17 mouse cellular contexts compared by ENCODE assay signal in the genomic region with DNA sequence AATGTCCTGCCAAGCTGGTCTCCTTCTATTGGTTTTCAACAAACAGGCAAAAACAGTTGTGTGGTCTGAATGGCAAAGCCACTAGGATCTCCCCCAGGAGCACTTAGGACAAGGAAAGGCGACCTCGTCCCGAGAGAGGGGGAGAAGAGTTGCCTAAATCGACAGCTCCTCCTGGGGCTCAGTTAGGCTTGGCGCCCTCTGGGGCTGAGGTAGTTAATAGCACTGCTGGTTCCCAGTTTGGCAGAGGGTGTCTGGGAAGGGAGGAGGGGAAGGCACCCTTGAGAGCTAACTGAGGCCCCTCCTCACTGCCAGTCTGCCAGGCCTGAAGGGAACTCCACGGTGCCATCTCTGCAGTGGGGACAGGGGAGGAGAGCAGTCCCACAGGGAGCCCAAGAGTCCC. TPM values are rescaled to one million over a fixed set of nuclear protein-coding genes. Genes with fewer than 3 reads are reported as not detected.
DNase-seq lines count a peak whose midpoint lies in the region; ATAC-seq and TF ChIP-seq lines count a peak whose summit lies in the region.
"Had no signal": no experiment of that assay in that cellular context is flagged by ENCODE, and none has a peak within 500 bp of the region (broad histone marks: within the 10 kb centered on the region; RNA-seq: fewer than 3 reads in every experiment).

No protein-coding gene starts in this region.

- TF ChIP-seq CTCF in heart, adult 2 months (IDR thresholded peaks at IDR 0.05), result peak; percentile 23
- TF ChIP-seq CTCF in MEL (IDR thresholded peaks at IDR 0.05 in 2 of 3, conservative IDR thresholded peaks at IDR 0.05 in 1 of 3; ENCODE audit: control insufficient read depth in 1 of 3, insufficient read depth in 1 of 3, low read depth in 2 of 3, low read length in 3 of 3, poor library complexity in 1 of 3, severe bottlenecking in 1 of 3), result peak; percentile 24 to 58 (median 53); a peak in 5 of 6 replicates
- TF ChIP-seq CTCF in stomach, postnatal 0 days (IDR thresholded peaks at IDR 0.05; ENCODE audit: low read depth), result peak; percentile 53

- H3K27ac ChIP-seq in heart, adult 2 months, result no peak overlapping the region
- no peak overlapping the region for H3K27ac ChIP-seq in MEL (ENCODE audit: control insufficient read depth, low read depth, low read length)
- H3K27ac ChIP-seq in stomach, postnatal 0 days (replicated peaks), result no peak overlapping the region
- H3K27ac ChIP-seq: embryonic facial prominence, embryonic 10.5 days; hindbrain, postnatal 0 days; macrophage had no signal

- H3K79me2 ChIP-seq in heart, adult 2 months (replicated peaks; ENCODE audit: control insufficient read depth, insufficient read depth, low read length), result no peaks in the 10 kb centered on the region
- no peaks in the 10 kb centered on the region for H3K79me2 ChIP-seq in MEL (ENCODE audit: control insufficient read depth, insufficient read depth, low read length, poor library complexity)

- no peaks in the 10 kb centered on the region for H3K27me3 ChIP-seq in heart, adult 2 months (ENCODE audit: control insufficient read depth, insufficient read depth, low read length)
- H3K27me3 ChIP-seq in MEL (ENCODE audit: control insufficient read depth in 1 of 2, insufficient read depth in 2 of 2, low read length in 2 of 2), result peaks cover 19 to 25% of the 10 kb centered on the region in 2 experiments
- no peaks in the 10 kb centered on the region for H3K27me3 ChIP-seq in stomach, postnatal 0 days (ENCODE audit: control insufficient read depth, insufficient read depth, low read length)

- H3K9ac ChIP-seq in heart, adult 2 months (ENCODE audit: low read depth, low read length), result no peak overlapping the region
- H3K9ac ChIP-seq in MEL (ENCODE audit: control insufficient read depth, low read depth, low read length, poor library complexity, severe bottlenecking), result no peak overlapping the region
- H3K9ac ChIP-seq in stomach, postnatal 0 days (ENCODE audit: low read length), result no peak overlapping the region

- no peaks in the 10 kb centered on the region for H3K9me3 ChIP-seq in MEL (replicated peaks; ENCODE audit: insufficient read depth, low read length)
- no peaks in the 10 kb centered on the region for H3K9me3 ChIP-seq in stomach, postnatal 0 days (ENCODE audit: control insufficient read depth, low read length)
- H3K9me3 ChIP-seq: embryonic facial prominence, embryonic 10.5 days had no signal

- 67% methylated on average over 6 of the region's 6 CpGs for WGBS in heart, adult 2 months
- WGBS in stomach, postnatal 0 days, result 63% methylated on average over 6 of the region's 6 CpGs

- intact Hi-C loops in heart, adult 2 months (cut with DNase I), result no loop called here
- intact Hi-C loops in heart, postnatal 25 days (cut with DNase I), result no loop called here

- TF ChIP-seq POLR2A in heart, adult 2 months (IDR thresholded peaks at IDR 0.05; ENCODE audit: insufficient read depth, low read depth, low read length), result no peak
- no peak for TF ChIP-seq POLR2A in MEL (IDR thresholded peaks at IDR 0.05; ENCODE audit: control insufficient read depth in 1 of 2, insufficient read depth in 1 of 2, low read depth in 1 of 2, low read length in 2 of 2, poor library complexity in 1 of 2)

- TF ChIP-seq RAD21 in MEL (IDR thresholded peaks at IDR 0.05; ENCODE audit: low read depth, low read length), result no peak; the same call in none of the 2 replicates

- ATAC-seq in stomach, postnatal 0 days (ENCODE audit: low FRiP score, low TSS enrichment), result no peak
- ATAC-seq: hindbrain, postnatal 0 days had no signal

- no peak for TF ChIP-seq EP300 in heart, adult 2 months (IDR thresholded peaks at IDR 0.05; ENCODE audit: insufficient read depth, low read depth, low read length)
- TF ChIP-seq EP300 in MEL (IDR thresholded peaks at IDR 0.05; ENCODE audit: low read depth in 1 of 2, low read length in 2 of 2), result no peak
- TF ChIP-seq EP300 in stomach, postnatal 0 days (optimal IDR thresholded peaks at IDR 0.05), result no peak

- H3K4me3 ChIP-seq in heart, adult 2 months, result no peak overlapping the region
- no peak overlapping the region for H3K4me3 ChIP-seq in MEL (ENCODE audit: control insufficient read depth in 1 of 2, insufficient read depth in 1 of 2, low read depth in 2 of 2, low read length in 2 of 2)
- H3K4me3 ChIP-seq in stomach, postnatal 0 days (ENCODE audit: low read depth, low read length), result no peak overlapping the region
- H3K4me3 ChIP-seq: embryonic facial prominence, embryonic 10.5 days had no signal

- H3K4me2 ChIP-seq in stomach, postnatal 0 days (replicated peaks; ENCODE audit: low read depth), result no peak overlapping the region

- no peaks in the 10 kb centered on the region for H3K36me3 ChIP-seq in heart, adult 2 months (ENCODE audit: control insufficient read depth, insufficient read depth, low read length)
- H3K36me3 ChIP-seq in MEL (ENCODE audit: control insufficient read depth in 1 of 2, insufficient read depth in 2 of 2, low read length in 2 of 2), result no peaks in the 10 kb centered on the region
- H3K36me3 ChIP-seq in stomach, postnatal 0 days (ENCODE audit: control insufficient read depth, insufficient read depth, low read length), result no peaks in the 10 kb centered on the region

- no peaks in the 10 kb centered on the region for H3K4me1 ChIP-seq in heart, adult 2 months (ENCODE audit: control insufficient read depth, insufficient read depth, low read length)
- H3K4me1 ChIP-seq in MEL (ENCODE audit: control insufficient read depth in 1 of 2, insufficient read depth in 2 of 2, low read length in 2 of 2), result no peaks in the 10 kb centered on the region
- H3K4me1 ChIP-seq in stomach, postnatal 0 days (replicated peaks; ENCODE audit: control insufficient read depth, insufficient read depth), result no peaks in the 10 kb centered on the region

- no peak for DNase-seq in heart, adult 2 months
- DNase-seq in heart, postnatal 25 days (ENCODE audit: low spot score), result no peak
- peak; percentile 15 for DNase-seq in lung, postnatal 10 days
- no peak for DNase-seq in lung, postnatal 14 days
- peak; percentile 34 for DNase-seq in MEL (ENCODE audit: low read depth, low spot score)
- DNase-seq in stomach, postnatal 0 days (ENCODE audit: low spot score), result no peak
- no peak for DNase-seq in ovary, postnatal 14 days (ENCODE audit: low spot score)
- no peak for DNase-seq in cerebellum, adult 8-10 months
- DNase-seq: cerebellum, adult 2 months; gastrocnemius, postnatal 25 days had no signal

TF ChIP-seq in MEL, 35 proteins besides CTCF, POLR2A, EP300 and RAD21:
- no peak for TF ChIP-seq MYC (IDR thresholded peaks at IDR 0.05; ENCODE audit: low read depth, low read length)
- peak; percentile 63 for TF ChIP-seq SMC3 (IDR thresholded peaks at IDR 0.05; ENCODE audit: low read depth, low read length)

RNA-seq across cellular contexts. Expression of gene B4galnt2, which starts 44.5 kb away (rescaled TPM):
- total RNA-seq in heart, adult 2 months (2021), result not detected
- 0.06 TPM in 1 of 2 replicates, not detected in the other for polyA plus RNA-seq in heart, adult 2 months (2012; rRNA removed)
- not detected for total RNA-seq in heart, postnatal 25 days (2021)
- total RNA-seq in MEL (2012; rRNA removed), result 0.15 and 0.16 TPM in 2 replicates
- 1 to 10 TPM in 1 of 2 experiments, not detected in 1; 4.5 TPM for polyA plus RNA-seq in MEL (2012; ENCODE audit: insufficient read depth in 1 of 2, insufficient read length in 2 of 2, low read depth in 1 of 2, low replicate concordance in 2 of 2, missing spikeins in 1 of 2)
- 3.6 and 4.6 TPM in 2 replicates for polyA plus RNA-seq in stomach, postnatal 0 days (2015; fragmentation: Nextera tagmentation; extraction: Ambion mirVana)
- total RNA-seq: gastrocnemius, postnatal 25 days; hindbrain, postnatal 0 days; layer of hippocampus, adult 18-20 months had no signal
- polyA plus RNA-seq: cerebellum, adult 2 months; forebrain, embryonic 11.5 days; hindbrain, postnatal 0 days; limb, embryonic 11.5 days; neural tube, embryonic 11.5 days had no signal

RNA-seq across cellular contexts. Expression of gene Igf2bp1, which starts 46.6 kb away (rescaled TPM):
- total RNA-seq in heart, adult 2 months (2021), result under 1 TPM; 0.05 to 0.23 TPM
- polyA plus RNA-seq in heart, adult 2 months (2012; rRNA removed), result 0.31 TPM in 1 of 2 replicates, not detected in the other
- total RNA-seq in heart, postnatal 25 days (2021), result under 1 TPM; 0.23 to 0.25 TPM
- total RNA-seq in MEL (2012; rRNA removed), result 0.03 and 0.15 TPM in 2 replicates
- polyA plus RNA-seq in MEL (2012; ENCODE audit: insufficient read depth in 1 of 2, insufficient read length in 2 of 2, low read depth in 1 of 2, low replicate concordance in 2 of 2, missing spikeins in 1 of 2), result not detected
- 4.3 and 5.2 TPM in 2 replicates for polyA plus RNA-seq in stomach, postnatal 0 days (2015; fragmentation: Nextera tagmentation; extraction: Ambion mirVana)
- total RNA-seq: gastrocnemius, postnatal 25 days; layer of hippocampus, adult 18-20 months had no signal
- polyA plus RNA-seq: cerebellum, adult 2 months; macrophage had no signal

Comparison
In these comparisons a context has a peak if more than half of its experiments do, and no peak if none do; other contexts are left out.
1. DNase-seq: peak in lung, postnatal 10 days (single experiment) and MEL (single experiment); none in heart, adult 2 months (0 of 2), heart, postnatal 25 days (single experiment), lung, postnatal 14 days (single experiment), stomach, postnatal 0 days (single experiment), ovary, postnatal 14 days (single experiment) and cerebellum, adult 8-10 months (single experiment).
2. Peak in every context shown above with its lines, with median percentiles within 50 percentile points of each other: CTCF ChIP-seq.